Mouse (Mus musculus): Measurements from ENCODE around the gene Rnf141. TPM values are rescaled to one million over a fixed set of nuclear protein-coding genes. Genes with fewer than 3 reads are reported as not detected.

The Rnf141 gene
- total RNA-seq, 2 experiments from 2014 or later, result 20.1 to 21.4 TPM

GRCm38 (mm10) chr7:110804266-110804665 lies 40.0 kb downstream of the Rnf141 start:
- no peak for TF ChIP-seq CTCF (IDR thresholded peaks at IDR 0.05)
- intact Hi-C loops (cut with DNase I), result no loop called here
- H3K27ac ChIP-seq, result 0 out of 2 replicates have a peak overlapping the region, but pooled peaks have one; percentile 28
- no peak overlapping the region for H3K4me3 ChIP-seq
- DNase-seq, result peak; percentile 84

GRCm38 (mm10) chr7:110803131-110803530 lies 41.1 kb downstream of the Rnf141 start:
- Histone ChIP-seq H3K4me3 (no peak overlapping the region), H3K27ac (no peak overlapping the region)
- DNase-seq, result peak; percentile 21
- intact Hi-C loops (cut with DNase I), result no loop called here
- no peak for TF ChIP-seq CTCF (IDR thresholded peaks at IDR 0.05)

GRCm38 (mm10) chr7:110801028-110801427 lies 43.2 kb downstream of the Rnf141 start:
- DNase-seq, result peak; percentile 84
- intact Hi-C loops (cut with DNase I), result loop anchor here (1.0 kb wide), 1 partner anchor 74 kb away; no protein-coding TSS in a partner anchor
- Histone ChIP-seq H3K27ac (no peak overlapping the region), H3K4me3 (no peak overlapping the region)
- TF ChIP-seq CTCF (IDR thresholded peaks at IDR 0.05), result no peak

GRCm38 (mm10) chr7:110797722-110798409 lies 46.4 kb downstream of the Rnf141 start:
- DNase-seq, result peak; percentile 48
- Histone ChIP-seq H3K4me3 (no peak overlapping the region), H3K27ac (peak overlapping the region; percentile 46)
- TF ChIP-seq CTCF (IDR thresholded peaks at IDR 0.05), result no peak
- intact Hi-C loops (cut with DNase I), result no loop called here

GRCm38 (mm10) chr7:110796367-110797051 lies 47.7 kb downstream of the Rnf141 start:
- H3K4me3 ChIP-seq, result no peak overlapping the region
- intact Hi-C loops (cut with DNase I), result no loop called here
- no peak for TF ChIP-seq CTCF (IDR thresholded peaks at IDR 0.05)
- DNase-seq, result peak; percentile 24
- H3K27ac ChIP-seq, result 0 out of 2 replicates have a peak overlapping the region, but pooled peaks have one; percentile 46

- Histone ChIP-seq H3K4me3 (no peak overlapping the region), H3K27ac (no peak overlapping the region)
- no peak for TF ChIP-seq CTCF (IDR thresholded peaks at IDR 0.05)
- DNase-seq, result peak; percentile 16
- intact Hi-C loops (cut with DNase I), result no loop called here
These were observed 49.5 kb downstream of the Rnf141 start for GRCm38 (mm10) chr7:110794722-110795121.

- no peak for DNase-seq
- no peak for TF ChIP-seq CTCF (IDR thresholded peaks at IDR 0.05)
- Histone ChIP-seq H3K4me3 (no peak overlapping the region), H3K27ac (no peak overlapping the region)
- intact Hi-C loops (cut with DNase I), result no loop called here
These were observed 51.4 kb downstream of the Rnf141 start for GRCm38 (mm10) chr7:110792834-110793233.

- DNase-seq, result no peak
- H3K4me3 ChIP-seq, result no peak overlapping the region
- no peak overlapping the region for H3K27ac ChIP-seq
- TF ChIP-seq CTCF (IDR thresholded peaks at IDR 0.05), result no peak
- intact Hi-C loops (cut with DNase I), result no loop called here
These were observed 52.1 kb downstream of the Rnf141 start for GRCm38 (mm10) chr7:110792201-110792600.

- Histone ChIP-seq H3K27ac (no peak overlapping the region), H3K4me3 (no peak overlapping the region)
- intact Hi-C loops (cut with DNase I), result no loop called here
- peak; percentile 12 for DNase-seq
- TF ChIP-seq CTCF (IDR thresholded peaks at IDR 0.05), result no peak
These were observed 53.4 kb downstream of the Rnf141 start for GRCm38 (mm10) chr7:110790878-110791277.

- intact Hi-C loops (cut with DNase I), result no loop called here
- H3K27ac ChIP-seq, result peak overlapping the region; percentile 59
- no peak for DNase-seq
- H3K4me3 ChIP-seq, result no peak overlapping the region
- TF ChIP-seq CTCF (IDR thresholded peaks at IDR 0.05), result no peak
These were observed 56.9 kb downstream of the Rnf141 start for GRCm38 (mm10) chr7:110787310-110787709.

- Histone ChIP-seq H3K27ac (peak overlapping the region; percentile 54), H3K4me3 (no peak overlapping the region)
- DNase-seq, result no peak
- intact Hi-C loops (cut with DNase I), result no loop called here
- no peak for TF ChIP-seq CTCF (IDR thresholded peaks at IDR 0.05)
These were observed 58.5 kb downstream of the Rnf141 start for GRCm38 (mm10) chr7:110785741-110786146.

GRCm38 (mm10) chr7:110784965-110785364 lies 59.3 kb downstream of the Rnf141 start:
- peak; percentile 4; the same call in 1 of the 2 replicates for TF ChIP-seq CTCF (IDR thresholded peaks at IDR 0.05)
- DNase-seq, result peak; percentile 73
- intact Hi-C loops (cut with DNase I), result no loop called here
- Histone ChIP-seq H3K27ac (peak overlapping the region; percentile 31), H3K4me3 (no peak overlapping the region)

- no peak for DNase-seq
- TF ChIP-seq CTCF (IDR thresholded peaks at IDR 0.05), result no peak
- intact Hi-C loops (cut with DNase I), result no loop called here
- H3K27ac ChIP-seq, result peak overlapping the region; percentile 77
- no peak overlapping the region for H3K4me3 ChIP-seq
These were observed 61.3 kb downstream of the Rnf141 start for GRCm38 (mm10) chr7:110782845-110783478.

Measured in gastrocnemius, adult 2 months (tissue).